Mouse (Mus musculus) heart, adult 2 months (tissue): Measurements from ENCODE around the gene Ikbke.

Experiments
- CTCF ChIP-seq: fragments of 200-600 bp; IDR thresholded peaks from 2 replicates; pipeline ENCODE4 v1.8.1; 2022; ENCODE audit warnings: antibody characterized with exemption, mild to moderate bottlenecking, moderate library complexity
- EP300 ChIP-seq: fragments of 200-500 bp; IDR thresholded peaks from 2 replicates; pipeline ENCODE4 v1.6.1; 2011; ENCODE audit warnings: low read depth, low read length, control low read depth; ENCODE audit not compliant: insufficient read depth
- POLR2A ChIP-seq: fragments of 200-500 bp; IDR thresholded peaks from 2 replicates; pipeline ENCODE4 v1.6.1; 2011; ENCODE audit warnings: mild to moderate bottlenecking, low read depth, low read length, control low read depth; ENCODE audit not compliant: insufficient read depth

GRCm38 (mm10) chr1:131245926-131246325 lies 33.5 kb downstream of the Ikbke start:
- TF ChIP-seq CTCF, result peak; percentile 61
- TF ChIP-seq POLR2A, result no peak
- TF ChIP-seq EP300, result no peak
